Mouse (Mus musculus) brain, embryonic 14.5 days (tissue): ENCODE data around the gene Oaz1.

Experiments
- CTCF ChIP-seq: fragments of 200-500 bp; IDR thresholded peaks from 2 replicates; pipeline ENCODE4 v1.5.1; 2012; ENCODE audit warnings: inconsistent platforms, mild to moderate bottlenecking, moderate library complexity, borderline replicate concordance; ENCODE audit not compliant: insufficient read depth, insufficient read length; ENCODE audit errors: extremely low read depth
- POLR2A ChIP-seq: fragments of 200-500 bp; IDR thresholded peaks from 2 replicates; pipeline ENCODE4 v1.6.1; 2012; ENCODE audit warnings: mild to moderate bottlenecking, inconsistent platforms, borderline replicate concordance; ENCODE audit not compliant: poor library complexity, insufficient read depth, insufficient read length, severe bottlenecking; ENCODE audit errors: extremely low read depth

GRCm38 (mm10) chr10:80858350-80858935 is 32.0 kb downstream of the Oaz1 start:
- TF ChIP-seq POLR2A (no peak), CTCF (no peak)
